Mouse (Mus musculus): ENCODE results near the gene Lsm4.

Gene Lsm4

GRCm38 (mm10) chr8:70673079-70673856 lies at the start of gene Lsm4:
TSS of gene Lsm4 (plus strand) at chr8:70673248.
- DNase-seq: peak; percentile 98

GRCm38 (mm10) chr8:70625104-70625503 lies 47.9 kb upstream of the Lsm4 start:
- peak; percentile 61 to 75 for DNase-seq

GRCm38 (mm10) chr8:70627041-70627440 lies 46.0 kb upstream of the Lsm4 start:
- no peak for DNase-seq

- DNase-seq: no peak
Observed at GRCm38 (mm10) chr8:70628986-70629490, 44.0 kb upstream of the Lsm4 start.

- DNase-seq: peak; percentile 86 to 89
Observed at GRCm38 (mm10) chr8:70629574-70630531, 43.2 kb upstream of the Lsm4 start.

- peak; percentile 83 to 84 for DNase-seq
Observed at GRCm38 (mm10) chr8:70630532-70631381, 42.3 kb upstream of the Lsm4 start.

GRCm38 (mm10) chr8:70631436-70631835 lies 41.6 kb upstream of the Lsm4 start:
- peak; percentile 75 to 77 for DNase-seq

- DNase-seq: no peak
Observed at GRCm38 (mm10) chr8:70632346-70632892, 40.6 kb upstream of the Lsm4 start, which contains the start of gene Gdf15. TSS of gene Gdf15 (minus strand) at chr8:70632456.

GRCm38 (mm10) chr8:70634066-70634465 lies 39.0 kb upstream of the Lsm4 start:
- peak; percentile 87 to 91 for DNase-seq

GRCm38 (mm10) chr8:70635527-70635926 lies 37.5 kb upstream of the Lsm4 start:
- DNase-seq: peak; percentile 74 to 75

- DNase-seq: peak in 1 of 2 experiments; percentile 60
Observed at GRCm38 (mm10) chr8:70636838-70637237, 36.2 kb upstream of the Lsm4 start.

GRCm38 (mm10) chr8:70638752-70639151 lies 34.3 kb upstream of the Lsm4 start:
- no peak for DNase-seq

- DNase-seq: no peak
Observed at GRCm38 (mm10) chr8:70643019-70643418, 30.0 kb upstream of the Lsm4 start.

- DNase-seq: peak in 1 of 2 experiments; percentile 72
Observed at GRCm38 (mm10) chr8:70644065-70644464, 29.0 kb upstream of the Lsm4 start.

- peak; percentile 56 to 66 for DNase-seq
Observed at GRCm38 (mm10) chr8:70645501-70646224, 27.4 kb upstream of the Lsm4 start.

- no peak for DNase-seq
Observed at GRCm38 (mm10) chr8:70646369-70646768, 26.7 kb upstream of the Lsm4 start.

- peak in 1 of 2 experiments; percentile 19 for DNase-seq
Observed at GRCm38 (mm10) chr8:70646775-70647174, 26.3 kb upstream of the Lsm4 start.

GRCm38 (mm10) chr8:70647343-70648163 lies 25.5 kb upstream of the Lsm4 start:
- DNase-seq: peak; percentile 78 to 83

- peak; percentile 51 to 57 for DNase-seq
Observed at GRCm38 (mm10) chr8:70648164-70648442, 24.9 kb upstream of the Lsm4 start.

GRCm38 (mm10) chr8:70648921-70649320 lies 24.1 kb upstream of the Lsm4 start:
- no peak for DNase-seq

- peak; percentile 93 to 95 for DNase-seq
Observed at GRCm38 (mm10) chr8:70649324-70649723, 23.7 kb upstream of the Lsm4 start.

All from kidney, adult 8-10 months (tissue).